Mouse (Mus musculus) cortical plate, adult 2 months (tissue): Measurements from ENCODE around the gene Vav1. TPM values are rescaled to one million over a fixed set of nuclear protein-coding genes. Genes with fewer than 3 reads are reported as not detected.

ENCODE experiments used
- H3K27ac ChIP-seq: fragments of 200-500 bp; 2 replicates; pipeline ENCODE4 v1.5.1; 2012; ENCODE audit warnings: low read length, control low read depth, inconsistent platforms; ENCODE audit not compliant: insufficient read depth
- H3K4me1 ChIP-seq: fragments of 200-500 bp; 2 replicates; pipeline ENCODE4 v1.6.1; 2011; ENCODE audit warnings: low read length; ENCODE audit not compliant: control insufficient read depth, insufficient read depth
- H3K4me3 ChIP-seq: fragments of 200-500 bp; 2 replicates; pipeline ENCODE4 v1.5.1; 2011; ENCODE audit warnings: mild to moderate bottlenecking, low read length, control low read depth; ENCODE audit not compliant: insufficient read depth
- CTCF ChIP-seq: fragments of 200-500 bp; IDR thresholded peaks from 2 replicates; pipeline ENCODE4 v1.5.1; 2011; ENCODE audit warnings: mild to moderate bottlenecking, control low read depth, low read length; ENCODE audit not compliant: insufficient read depth; ENCODE audit errors: extremely low read depth
- POLR2A ChIP-seq: fragments of 200-500 bp; IDR thresholded peaks from 2 replicates; pipeline ENCODE4 v1.6.1; 2011; ENCODE audit warnings: mild to moderate bottlenecking, low read length, control low read depth; ENCODE audit not compliant: insufficient read depth; ENCODE audit errors: extremely low read depth
- polyA plus RNA-seq: library from polyadenylated mRNA; depleted of rRNA; stranded (reverse); fragments of >200 nt; gene quantifications from 2 replicates; pipeline ENCODE4 v1.2.3, GENCODE M21; 2012; rRNA removed

Gene Vav1
- 3.6 TPM in 2 replicates for polyA plus RNA-seq

DNA sequence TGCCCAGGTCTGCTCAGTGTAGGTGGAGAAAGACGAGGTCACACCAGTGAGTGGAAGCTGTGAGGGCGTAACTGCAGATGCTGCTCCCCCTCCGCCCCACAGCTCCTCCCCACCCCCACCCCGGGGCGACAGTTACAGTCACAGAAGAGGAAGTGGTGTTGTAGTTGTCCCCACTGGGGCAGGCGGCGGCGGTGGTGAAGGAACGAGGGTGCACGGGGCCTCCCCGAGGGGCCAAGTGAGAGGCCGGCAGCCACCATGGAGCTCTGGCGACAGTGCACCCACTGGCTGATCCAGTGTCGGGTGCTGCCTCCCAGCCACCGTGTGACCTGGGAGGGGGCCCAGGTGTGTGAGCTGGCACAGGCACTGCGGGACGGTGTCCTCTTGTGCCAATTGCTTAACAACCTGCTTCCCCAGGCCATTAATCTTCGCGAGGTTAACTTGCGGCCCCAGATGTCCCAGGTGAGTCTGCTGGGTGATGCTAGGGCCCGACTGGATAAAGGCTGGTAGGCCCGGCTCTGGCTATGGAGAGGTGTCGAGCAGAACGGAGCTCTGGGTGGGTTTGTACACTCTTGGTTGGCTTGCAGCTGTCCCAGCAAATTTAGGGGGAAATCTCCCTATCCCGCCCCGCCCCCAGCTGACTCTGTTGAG, at the start of gene Vav1:
Gene Vav1, plus strand, starts transcription at position 158 of the 648 bp plus-strand sequence.
- Histone ChIP-seq H3K4me1 (peaks cover 1% of the 10 kb centered on the region; the same call in 1 of the 2 replicates), H3K4me3 (peak within 1 kb of the TSS; percentile 14; the same call in 1 of the 2 replicates), H3K27ac (peak within 1 kb of the TSS; percentile 40; the same call in 1 of the 2 replicates)
- TF ChIP-seq POLR2A = no peak
- no peak for TF ChIP-seq CTCF

- Histone ChIP-seq H3K4me3 (no peak overlapping the region), H3K4me1 (no peaks in the 10 kb centered on the region), H3K27ac (no peak overlapping the region)
- no peak for TF ChIP-seq CTCF
- TF ChIP-seq POLR2A = no peak
Observed at GRCm38 (mm10) chr17:57229851-57230727, 48.8 kb upstream of the Vav1 start.

GRCm38 (mm10) chr17:57230728-57231125, 48.2 kb upstream of the Vav1 start:
- H3K4me3 ChIP-seq = no peak overlapping the region
- TF ChIP-seq CTCF = no peak
- no peak for TF ChIP-seq POLR2A
- no peak overlapping the region for H3K27ac ChIP-seq
- no peaks in the 10 kb centered on the region for H3K4me1 ChIP-seq

DNA sequence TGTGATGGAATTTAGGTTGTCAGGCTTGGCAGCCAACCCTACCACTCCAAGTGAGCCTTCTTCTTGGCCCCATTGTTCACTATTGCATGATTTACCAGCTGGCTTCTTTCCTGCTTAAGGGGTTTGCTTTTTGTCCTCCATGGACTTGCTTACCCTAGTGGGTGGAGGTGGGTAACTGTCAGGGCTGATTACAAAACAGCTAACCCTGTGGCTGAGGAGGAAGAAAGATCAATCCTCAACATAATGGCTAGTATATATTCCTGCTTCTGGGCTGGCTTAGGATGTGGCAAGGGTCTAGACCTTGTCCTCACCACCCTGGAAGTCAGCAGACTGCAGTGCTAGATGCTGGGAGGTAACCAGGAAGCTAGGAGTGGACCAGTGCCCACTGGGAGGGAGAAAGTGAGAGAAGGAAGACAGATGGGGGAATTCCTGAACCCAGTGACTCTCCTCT, 47.6 kb upstream of the Vav1 start:
- H3K4me3 ChIP-seq = no peak overlapping the region
- H3K27ac ChIP-seq = no peak overlapping the region
- no peak for TF ChIP-seq CTCF
- TF ChIP-seq POLR2A = no peak
- no peaks in the 10 kb centered on the region for H3K4me1 ChIP-seq

DNA sequence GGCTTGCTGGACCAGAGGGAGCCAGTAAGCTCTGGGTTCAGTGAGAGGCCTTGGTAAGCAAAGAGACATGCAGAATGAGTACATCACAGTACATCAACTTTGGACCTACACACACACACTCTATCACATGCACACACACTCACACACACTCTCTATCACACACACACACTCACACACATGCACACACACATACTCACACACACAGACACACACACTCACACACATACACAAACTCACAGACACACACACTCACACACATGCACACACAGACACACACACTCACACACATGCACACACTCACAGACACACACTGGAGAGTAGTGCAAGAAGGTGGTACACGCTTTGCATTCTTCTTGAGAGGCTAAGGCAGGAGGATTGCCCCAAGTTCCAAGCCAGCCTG, 46.7 kb upstream of the Vav1 start:
- Histone ChIP-seq H3K4me3 (no peak overlapping the region), H3K27ac (no peak overlapping the region), H3K4me1 (no peaks in the 10 kb centered on the region)
- TF ChIP-seq POLR2A (no peak), CTCF (no peak)

DNA sequence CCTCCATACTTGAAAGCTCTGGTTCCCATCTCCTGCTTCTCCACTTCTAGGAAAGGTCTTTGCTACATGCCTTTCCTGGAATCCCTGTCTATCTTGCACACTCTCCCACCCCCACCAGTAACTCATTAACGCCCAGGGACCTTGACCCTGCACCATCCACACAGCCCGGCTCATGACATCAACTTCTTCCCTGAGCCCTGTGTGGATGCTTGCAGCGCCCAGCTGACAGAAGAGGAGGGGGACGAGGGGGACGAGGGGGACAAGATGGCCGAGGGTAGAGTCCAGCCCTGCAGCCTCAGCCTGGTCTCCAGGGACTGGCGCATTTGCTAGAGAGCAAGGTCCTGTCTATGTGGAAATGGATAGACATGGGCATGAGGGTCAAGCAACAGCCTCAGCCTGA, 45.9 kb upstream of the Vav1 start:
- Histone ChIP-seq H3K4me3 (no peak overlapping the region), H3K4me1 (no peaks in the 10 kb centered on the region), H3K27ac (no peak overlapping the region)
- TF ChIP-seq POLR2A (no peak), CTCF (no peak)

DNA sequence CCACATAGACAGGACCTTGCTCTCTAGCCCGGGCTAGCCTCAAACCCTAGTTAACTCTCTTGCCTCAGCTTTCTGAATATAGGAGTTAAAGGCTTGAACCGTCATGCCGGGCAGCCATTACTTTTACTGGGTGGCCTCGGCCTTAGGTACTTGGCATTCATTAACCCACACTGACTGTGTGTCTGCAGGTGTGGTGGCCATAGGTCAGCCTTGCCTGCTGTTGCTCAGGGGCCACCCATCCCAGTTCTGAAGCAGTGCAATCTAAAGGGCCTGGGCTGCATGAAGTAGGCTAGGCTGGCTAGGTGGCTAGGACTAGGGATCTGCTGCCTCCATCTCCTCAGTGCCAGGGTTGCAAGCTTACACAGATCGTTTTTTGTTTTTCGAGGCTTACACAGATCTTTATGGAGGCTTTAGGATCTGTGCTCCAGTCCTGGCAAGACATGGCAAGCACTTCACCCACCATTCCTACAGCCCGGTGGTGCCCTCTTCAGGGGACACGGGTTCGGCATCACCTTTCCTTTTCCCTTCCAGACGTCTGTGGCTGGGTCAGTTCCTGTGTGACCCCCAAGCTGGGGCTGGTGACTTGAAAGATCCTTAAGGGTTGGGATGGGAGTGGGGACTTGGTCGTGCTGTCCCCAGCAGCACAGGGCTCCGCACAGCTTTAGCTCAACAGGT, 44.5 kb upstream of the Vav1 start:
- Histone ChIP-seq H3K4me1 (no peaks in the 10 kb centered on the region), H3K27ac (no peak overlapping the region), H3K4me3 (no peak overlapping the region)
- TF ChIP-seq POLR2A = no peak
- no peak for TF ChIP-seq CTCF

DNA sequence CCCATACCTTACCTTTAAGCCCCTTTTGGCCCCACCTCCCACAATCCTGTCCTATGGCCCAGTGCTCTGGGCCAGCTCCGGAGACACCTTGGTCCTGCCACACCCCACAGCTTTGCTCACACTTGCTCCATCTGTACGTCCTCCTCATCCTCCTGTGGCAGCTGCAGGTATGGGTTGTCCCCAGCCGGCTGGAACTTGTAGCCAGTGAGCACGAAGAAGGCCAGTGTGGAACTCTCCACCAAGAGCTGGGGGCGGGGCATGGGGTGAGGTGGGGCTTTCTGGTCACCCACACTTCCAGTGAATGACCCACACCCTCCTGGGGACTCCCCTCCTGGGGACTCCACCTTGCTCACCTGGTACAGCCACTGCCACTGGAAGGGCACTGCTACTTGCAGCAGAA, 43.1 kb upstream of the Vav1 start:
- H3K4me1 ChIP-seq = no peaks in the 10 kb centered on the region
- H3K27ac ChIP-seq = no peak overlapping the region
- TF ChIP-seq POLR2A = no peak
- TF ChIP-seq CTCF = no peak
- H3K4me3 ChIP-seq = no peak overlapping the region

DNA sequence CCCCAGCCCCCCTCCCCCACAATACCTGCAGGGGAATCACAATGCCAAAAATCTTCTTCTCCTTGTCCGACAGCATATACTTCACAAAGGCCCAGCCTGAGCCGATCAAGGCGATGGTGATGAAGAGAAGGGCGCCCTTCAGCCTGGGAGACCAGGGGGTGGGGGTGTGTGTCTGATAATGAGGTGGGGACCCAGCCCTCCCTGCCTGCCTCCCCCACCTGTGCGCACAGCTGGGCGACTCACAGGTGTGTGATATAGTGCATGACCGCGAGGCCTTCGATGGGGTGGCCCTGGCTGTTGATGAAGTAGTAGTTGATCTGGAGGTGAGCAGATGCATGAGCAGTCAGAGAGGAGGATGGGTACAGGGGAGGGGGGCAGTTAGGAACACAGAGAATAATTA, 41.7 kb upstream of the Vav1 start:
- H3K4me1 ChIP-seq = no peaks in the 10 kb centered on the region
- no peak overlapping the region for H3K4me3 ChIP-seq
- TF ChIP-seq CTCF = no peak
- no peak for TF ChIP-seq POLR2A
- no peak overlapping the region for H3K27ac ChIP-seq
